Mouse (Mus musculus): ENCODE data around the gene Zkscan3.
A peak's percentile ranks its signal among the peaks of the same experiment; 100 is the strongest.
"Not testable (repeated sequence)": the region's sequence is repeated elsewhere in the genome, so short reads cannot be mapped to it uniquely, and the experiment has no call there.

The Zkscan3 gene

DNA sequence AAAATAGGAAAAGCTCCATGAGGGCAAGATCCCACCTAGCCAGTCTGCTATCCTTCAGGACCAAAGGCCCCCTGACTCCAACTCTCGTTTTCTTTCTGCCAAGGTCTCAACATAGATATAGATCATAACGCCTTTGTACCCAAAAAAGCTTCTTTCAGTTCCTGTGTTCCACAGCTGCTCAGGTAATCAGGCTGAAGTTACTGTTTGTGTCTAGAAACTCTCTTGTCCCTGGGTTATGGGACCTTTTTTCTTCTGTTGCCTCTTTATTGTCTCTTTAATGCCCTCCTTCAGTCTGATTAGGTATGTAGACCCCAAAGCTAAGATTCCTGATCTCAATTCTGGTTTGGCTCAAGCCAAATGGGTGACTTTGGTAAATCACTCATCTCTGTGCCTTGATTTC, 5.1 kb downstream of the Zkscan3 start:
- DNase-seq (ENCODE audit: low spot score): no peak

DNA sequence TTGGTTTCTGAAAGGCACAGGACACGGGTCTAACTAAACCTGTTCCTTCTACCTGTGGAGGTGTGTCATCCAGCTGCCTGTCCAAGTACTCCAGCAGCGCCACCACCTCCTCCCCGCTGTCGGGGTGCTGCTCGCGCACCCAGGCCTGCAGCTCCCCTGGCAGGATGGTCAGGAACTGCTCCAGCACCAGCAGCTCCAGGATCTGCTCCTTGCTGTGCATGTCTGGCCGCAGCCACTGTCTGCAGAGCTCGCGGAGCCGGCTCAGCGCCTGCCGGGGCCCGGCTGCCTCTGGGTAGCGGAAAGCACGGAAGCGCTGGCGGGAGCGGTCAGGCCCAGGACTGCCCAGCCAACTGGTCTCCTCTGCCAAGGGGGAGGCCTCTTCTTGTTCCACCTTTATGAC, 6.5 kb downstream of the Zkscan3 start:
- DNase-seq (ENCODE audit: low spot score): not testable (repeated sequence)

- DNase-seq (ENCODE audit: low spot score): no peak
Measured at GRCm38 (mm10) chr13:21395623-21396022, 6.9 kb downstream of the Zkscan3 start.

DNA sequence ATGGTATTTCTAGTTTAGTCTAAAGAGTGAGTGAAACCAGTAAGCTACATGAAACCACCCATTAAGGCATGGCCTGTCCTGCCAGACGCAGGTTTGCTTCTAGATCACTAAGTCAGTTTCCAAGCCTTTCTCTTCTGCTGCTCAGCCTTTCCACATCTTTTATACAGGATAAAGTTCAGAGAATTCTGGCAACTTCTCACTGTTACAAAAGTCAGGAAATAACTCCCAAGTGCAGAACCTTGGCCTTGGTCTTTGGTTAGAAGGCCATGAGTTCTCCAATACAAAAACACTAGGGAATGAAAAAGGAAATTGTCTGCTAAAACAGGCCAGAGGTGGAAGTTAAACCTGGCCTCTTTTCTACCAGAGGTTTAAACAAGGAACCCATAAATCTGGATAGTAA, 7.3 kb downstream of the Zkscan3 start:
- no peak for DNase-seq (ENCODE audit: low spot score)

GRCm38 (mm10) chr13:21377773-21378172, 24.8 kb downstream of the Zkscan3 start:
- no peak for DNase-seq (ENCODE audit: low spot score)

DNA sequence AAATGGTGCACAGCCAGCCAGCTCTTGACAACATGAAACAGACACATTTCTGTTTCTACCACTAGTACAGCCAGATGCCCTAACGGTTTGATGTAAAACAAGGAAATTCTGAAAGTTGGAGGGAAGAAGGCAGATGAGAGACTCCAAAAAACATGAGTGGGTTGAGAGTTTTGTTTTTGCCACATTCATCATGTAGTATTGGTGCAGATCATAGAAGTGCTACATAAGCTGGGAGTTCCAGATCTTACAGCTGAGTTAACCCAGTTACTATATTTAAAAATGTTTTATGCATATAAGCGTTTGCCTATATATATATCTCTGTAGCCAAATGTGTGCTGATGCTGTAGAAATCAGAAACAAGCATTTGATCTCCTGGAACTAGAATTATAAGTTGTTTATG, 29.9 kb downstream of the Zkscan3 start:
- DNase-seq (ENCODE audit: low spot score): no peak

DNA sequence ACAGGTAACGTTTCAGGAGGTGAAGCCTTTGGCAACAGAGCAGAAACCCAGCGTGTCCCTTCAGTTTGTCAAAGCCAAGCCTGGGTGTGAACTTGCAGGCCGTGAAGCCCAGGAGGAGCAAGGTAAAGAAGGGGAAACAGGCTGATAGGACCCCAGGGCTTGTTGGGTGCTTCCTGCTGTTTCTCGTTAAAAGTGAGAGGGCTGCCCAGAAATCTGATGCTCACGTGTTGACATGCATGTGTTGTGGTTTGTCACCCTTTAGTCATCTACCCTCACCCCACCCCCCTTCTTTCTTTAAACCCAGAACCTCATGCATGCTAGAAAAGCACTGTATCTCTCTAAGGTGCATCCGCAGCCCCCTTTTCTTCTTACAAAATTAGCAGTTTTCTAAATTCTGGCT, 35.9 kb downstream of the Zkscan3 start:
- DNase-seq (ENCODE audit: low spot score): no peak

DNA sequence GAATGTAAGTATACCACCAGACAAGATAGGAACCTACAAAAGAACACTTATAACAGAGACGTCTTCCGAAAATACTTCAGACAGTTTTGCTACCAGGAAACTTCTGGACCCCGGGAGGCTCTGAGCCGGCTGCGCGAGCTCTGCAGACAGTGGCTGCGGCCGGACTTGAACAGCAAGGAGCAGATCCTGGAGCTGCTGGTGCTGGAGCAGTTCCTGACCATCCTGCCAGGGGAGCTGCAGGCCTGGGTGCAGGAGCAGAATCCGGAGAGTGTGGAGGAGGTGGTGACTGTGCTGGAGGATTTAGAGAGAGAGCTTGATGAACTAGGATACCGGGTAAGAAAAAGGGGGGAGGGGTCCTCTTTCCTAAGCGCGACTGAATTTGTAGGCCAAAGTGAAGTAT, 38.8 kb downstream of the Zkscan3 start:
- DNase-seq (ENCODE audit: low spot score): no peak

DNA sequence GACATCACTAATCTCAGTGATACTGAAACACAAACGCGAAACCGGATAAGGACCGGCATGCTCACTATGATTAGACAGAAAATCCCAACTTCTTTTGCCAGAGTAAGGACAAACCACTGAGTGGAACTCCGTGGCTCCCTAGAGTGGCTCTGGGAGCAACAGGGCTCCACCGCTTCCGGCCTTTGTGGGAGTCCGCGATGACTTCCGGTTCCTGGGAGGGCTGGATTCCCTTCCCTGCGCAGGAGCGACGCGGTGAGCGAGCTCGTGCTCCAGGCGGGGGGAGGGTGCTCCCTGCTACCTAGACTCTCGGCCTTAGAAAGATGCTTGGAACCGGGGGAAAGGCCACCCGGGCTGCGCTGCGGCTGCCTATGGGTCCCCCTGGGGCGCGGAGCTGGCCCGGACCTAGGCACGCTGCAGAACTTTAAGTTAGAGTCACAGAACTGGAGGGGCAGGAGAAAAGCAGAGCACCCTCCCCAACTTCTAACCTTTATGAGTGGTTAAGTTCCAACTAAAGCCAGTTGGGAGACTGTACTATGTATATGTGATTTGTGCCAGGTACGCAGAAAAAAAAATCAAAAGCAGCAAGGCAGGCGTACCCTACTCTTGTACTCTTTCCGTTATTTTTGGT, 39.8 kb downstream of the Zkscan3 start, which contains the start of gene Zscan12:
Zscan12 (plus strand) TSS at position 200 of the 628 bp plus-strand sequence.
- peak; percentile 97 for DNase-seq (ENCODE audit: low spot score)

- no peak for DNase-seq (ENCODE audit: low spot score)
Measured at GRCm38 (mm10) chr13:21350593-21350992, 52.0 kb downstream of the Zkscan3 start.

- no peak for DNase-seq (ENCODE audit: low spot score)
Measured at GRCm38 (mm10) chr13:21346610-21347009, 55.9 kb downstream of the Zkscan3 start, which contains the start of gene Olfr1367. Gene Olfr1367, plus strand, starts transcription at chr13:21346910.
